Mouse (Mus musculus) frontal cortex, postnatal 14 days (tissue): ENCODE data around the gene Slc34a1.
"Not testable (repeated sequence)": the region's sequence is repeated elsewhere in the genome, so short reads cannot be mapped to it uniquely, and the experiment has no call there.

Experiments
- DNase-seq, 2 experiments: peaks; one replicate each; pipeline ENCODE4 v3.0.0; 2022; ENCODE audit warnings: low spot score in 2 of 2

The Slc34a1 gene

GRCm38 (mm10) chr13:55404853-55405782 is 7.1 kb downstream of the Slc34a1 start:
- DNase-seq, result peak in 1 of 2 experiments; percentile 74

- DNase-seq, result peak in 1 of 2 experiments; percentile 22
These were observed 7.9 kb downstream of the Slc34a1 start for GRCm38 (mm10) chr13:55405783-55406390.

DNA sequence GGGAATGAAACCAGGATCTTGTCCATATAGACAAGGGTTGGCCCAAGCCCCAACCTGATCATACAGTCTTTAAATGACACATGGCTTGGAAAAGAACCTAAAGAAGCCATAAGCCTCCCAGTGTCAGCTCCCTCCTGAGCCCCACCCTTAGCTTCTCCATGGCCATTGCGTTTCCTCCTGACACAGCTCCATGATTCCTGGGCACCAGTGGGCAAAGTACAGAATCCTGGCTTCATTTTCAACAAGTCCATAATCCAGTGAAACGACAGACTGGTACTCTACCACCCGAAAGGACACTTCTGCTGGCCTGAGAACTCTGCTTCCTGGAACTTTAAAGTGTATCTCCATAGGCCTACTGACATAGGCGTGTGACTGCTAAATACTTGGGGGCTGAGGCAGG is 9.4 kb downstream of the Slc34a1 start:
- no peak for DNase-seq

DNA sequence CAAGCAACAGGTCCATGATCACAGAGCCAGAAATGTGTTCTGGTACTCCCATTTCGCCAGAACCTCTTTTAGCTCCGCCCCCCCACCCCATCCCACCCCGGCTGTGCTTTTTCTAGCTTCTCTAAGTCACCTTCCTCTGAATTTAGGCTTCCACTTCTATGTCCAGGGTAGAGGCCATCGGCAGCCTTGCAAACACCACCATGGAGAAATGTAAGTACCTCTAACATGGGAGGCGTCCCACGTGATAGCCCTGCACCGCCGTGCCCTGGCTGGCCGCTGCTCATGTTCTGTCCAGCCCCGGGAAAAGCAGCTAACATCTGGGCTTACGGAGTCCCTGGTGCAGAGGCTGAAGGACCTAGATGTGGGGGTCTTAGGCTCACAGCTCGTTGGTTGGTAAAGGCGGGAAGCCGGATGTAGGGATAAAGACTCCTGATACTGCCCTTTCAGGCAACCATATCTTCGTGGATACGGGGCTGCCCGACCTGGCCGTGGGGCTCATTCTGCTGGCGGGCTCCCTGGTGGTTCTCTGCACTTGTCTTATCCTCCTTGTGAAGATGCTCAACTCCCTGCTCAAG is 10.6 kb downstream of the Slc34a1 start:
- no peak for DNase-seq

GRCm38 (mm10) chr13:55411826-55412225 is 13.8 kb downstream of the Slc34a1 start:
- no peak for DNase-seq

- DNase-seq, result no peak
These were observed 14.8 kb downstream of the Slc34a1 start for GRCm38 (mm10) chr13:55412643-55413307.

GRCm38 (mm10) chr13:55413333-55413732 is 15.3 kb downstream of the Slc34a1 start:
- DNase-seq, result no peak

DNA sequence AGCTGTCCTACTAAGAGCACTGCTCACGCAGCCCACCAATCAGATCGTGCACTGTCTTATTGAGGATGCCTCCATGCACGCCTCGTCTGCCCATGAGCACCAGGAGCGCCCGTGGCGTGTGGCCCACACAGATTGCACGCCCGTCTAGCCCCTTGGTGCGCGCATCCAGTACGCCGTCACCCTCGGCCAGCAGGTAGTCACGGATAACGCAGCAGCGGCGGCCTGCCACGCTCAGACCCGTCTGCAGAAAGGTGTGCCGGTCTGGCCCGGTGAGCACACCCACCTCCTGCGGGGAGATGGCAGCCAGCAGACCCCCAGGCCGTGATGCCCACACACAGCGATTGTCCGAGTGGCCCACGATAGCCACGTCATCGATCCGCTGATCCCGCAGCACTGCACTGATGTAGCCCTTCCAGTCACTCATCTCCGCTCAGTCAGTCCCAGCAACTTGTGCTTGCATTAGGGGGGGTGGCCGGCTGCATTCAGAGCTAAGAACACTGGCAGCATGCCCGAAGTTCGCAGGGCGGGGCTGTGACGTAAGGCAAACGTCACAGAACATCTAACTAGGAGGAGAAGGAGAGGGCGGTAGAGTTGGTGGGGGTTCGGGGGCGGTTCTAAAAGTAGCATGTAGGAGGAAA is 16.9 kb downstream of the Slc34a1 start, which contains the start of gene Pfn3:
Pfn3 (minus strand) TSS at position 490 of the 638 bp plus-strand sequence.
- DNase-seq, result peak; percentile 67 to 68

- peak; percentile 72 to 84 for DNase-seq
These were observed 20.0 kb downstream of the Slc34a1 start for GRCm38 (mm10) chr13:55418004-55418403.

GRCm38 (mm10) chr13:55419142-55419541 is 21.2 kb downstream of the Slc34a1 start:
- no peak for DNase-seq

DNA sequence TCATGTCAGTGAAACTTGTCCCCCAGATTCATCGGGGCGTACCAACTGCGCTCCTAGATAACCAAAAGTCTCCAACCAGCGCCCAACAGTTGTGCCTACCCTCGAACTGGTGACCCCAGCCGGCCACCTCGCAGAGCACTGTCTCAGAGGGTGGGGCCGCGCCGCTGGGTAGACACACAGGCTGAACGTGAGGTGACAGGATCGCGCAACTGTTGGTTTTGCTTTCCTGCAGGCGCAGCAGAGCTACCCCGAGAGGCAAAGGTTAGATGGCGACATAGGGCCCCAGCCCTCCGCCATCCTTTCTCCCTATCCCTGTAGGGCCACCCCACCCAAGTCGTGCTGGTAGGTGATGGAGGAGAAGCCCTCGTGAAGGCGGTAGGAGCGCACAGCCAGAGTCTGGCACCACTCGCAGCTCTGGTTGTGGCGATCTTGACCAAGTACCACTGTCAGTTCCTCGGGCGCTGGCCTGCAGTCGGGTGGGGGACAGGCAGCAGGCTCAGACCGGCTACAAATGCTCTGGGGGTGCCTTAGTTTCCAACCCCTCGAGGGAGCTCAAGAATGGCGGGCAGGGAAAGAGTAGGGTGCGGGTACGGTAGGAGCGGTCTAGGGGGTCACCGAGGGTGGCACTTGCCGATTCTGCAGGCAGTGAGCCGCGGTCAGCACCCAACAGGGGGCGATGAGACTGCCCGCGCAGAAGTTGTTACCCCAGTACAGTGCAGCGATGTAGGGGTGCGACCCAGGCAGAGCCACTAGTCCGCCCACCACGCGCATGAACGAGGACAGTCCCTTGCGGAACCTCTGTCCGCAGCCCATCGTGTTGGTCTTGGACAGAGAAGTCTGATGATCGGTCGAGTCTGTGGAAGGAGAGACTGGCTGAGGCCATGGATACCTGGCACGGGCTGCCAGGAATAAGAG is 22.3 kb downstream of the Slc34a1 start:
- DNase-seq, result no peak

- DNase-seq, result peak in 1 of 2 experiments; percentile 64
These were observed 23.2 kb downstream of the Slc34a1 start for GRCm38 (mm10) chr13:55420933-55421800.

GRCm38 (mm10) chr13:55426613-55427012 is 28.6 kb downstream of the Slc34a1 start, which contains the start of gene F12:
Gene F12, minus strand, starts transcription at chr13:55426793.
- DNase-seq, result no peak

DNA sequence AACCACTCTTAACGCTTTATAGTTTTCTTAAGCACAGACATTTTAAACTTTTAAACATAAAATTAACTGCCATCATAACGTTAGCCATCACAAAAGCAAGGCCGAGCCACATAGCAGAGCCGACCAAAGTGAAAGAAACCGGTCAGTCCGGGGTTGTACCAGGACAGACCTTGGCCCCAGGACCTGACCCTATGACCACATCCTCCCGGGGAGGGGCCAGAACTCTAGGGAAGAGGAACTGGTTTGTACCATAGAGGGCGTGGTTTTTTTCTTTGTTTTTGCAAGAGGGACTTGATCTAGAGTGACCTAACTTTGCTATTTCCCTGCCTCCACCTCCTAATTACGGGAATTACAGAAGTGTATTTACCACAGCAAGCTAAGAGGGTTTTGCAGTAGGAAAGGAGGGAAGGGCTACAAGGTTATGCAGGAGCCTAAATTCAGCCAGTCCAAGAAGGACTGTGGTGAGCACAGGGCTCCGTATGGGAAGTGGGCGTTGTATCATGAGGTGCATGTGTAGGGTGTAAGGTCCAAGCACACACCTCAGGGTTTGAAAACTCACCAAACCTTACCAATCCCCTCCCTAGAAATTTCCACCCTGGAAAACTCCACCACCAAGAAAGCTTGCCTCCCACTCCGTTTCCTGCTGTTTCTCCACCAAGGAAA is 31.4 kb downstream of the Slc34a1 start:
- no peak for DNase-seq

DNA sequence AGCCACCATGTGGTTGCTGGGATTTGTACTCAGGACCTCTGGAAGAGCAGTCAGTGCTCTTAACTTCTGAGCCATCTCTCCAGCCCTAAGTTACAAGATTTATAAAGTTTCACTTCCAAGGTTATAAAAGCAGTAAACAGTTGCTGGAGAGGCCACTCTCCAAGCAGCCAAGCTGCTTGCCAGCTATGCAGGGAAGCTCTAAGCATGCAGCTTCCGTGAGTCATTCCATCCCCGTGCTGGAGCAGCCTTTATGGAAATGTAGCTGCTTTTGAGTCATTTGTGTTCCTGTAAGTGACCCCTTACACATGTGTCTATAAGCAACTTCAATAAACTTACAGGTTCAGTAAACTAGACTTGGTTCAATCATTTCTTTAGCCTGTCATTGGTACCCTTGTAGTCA is 32.6 kb downstream of the Slc34a1 start:
- no peak for DNase-seq

GRCm38 (mm10) chr13:55431889-55432685 is 34.1 kb downstream of the Slc34a1 start:
- no peak for DNase-seq

- not testable (repeated sequence) for DNase-seq
These were observed 39.2 kb downstream of the Slc34a1 start for GRCm38 (mm10) chr13:55437111-55437629.
